Mouse (Mus musculus) gastrocnemius, adult 18-20 months (tissue): ENCODE data around the gene C130079G13Rik. TPM values are rescaled to one million over a fixed set of nuclear protein-coding genes. Genes with fewer than 3 reads are reported as not detected.
"Not testable (repeated sequence)": the region's sequence is repeated elsewhere in the genome, so short reads cannot be mapped to it uniquely, and the experiment has no call there.

Experiments used
- DNase-seq: peaks from one replicate; pipeline ENCODE4 v3.0.0; 2021; ENCODE audit warnings: low spot score
- long read RNA-seq, 2 experiments: library from polyadenylated mRNA; stranded (forward); transcript quantifications; one replicate each; pipeline ENCODE4 v2.0.0; 2021
- total RNA-seq, 2 experiments: library from RNA; stranded (reverse); gene quantifications; 2 replicates each; pipeline ENCODE4 v1.2.3; 2021

Gene C130079G13Rik
- not detected for total RNA-seq
- long read RNA-seq, experiment 1: 0 reads
- long read RNA-seq, experiment 2: 0 reads

GRCm38 (mm10) chr3:59924914-59925313 is at the start of gene C130079G13Rik:
Gene C130079G13Rik, plus strand, starts transcription at chr3:59925214.
- DNase-seq: no peak

GRCm38 (mm10) chr3:59877601-59878000 is 47.4 kb upstream of the C130079G13Rik start:
- not testable (repeated sequence) for DNase-seq

- DNase-seq: not testable (repeated sequence)
These were observed 45.0 kb upstream of the C130079G13Rik start for GRCm38 (mm10) chr3:59879801-59880554.

- DNase-seq: peak; percentile 3
These were observed 31.7 kb upstream of the C130079G13Rik start for GRCm38 (mm10) chr3:59893276-59893675.

GRCm38 (mm10) chr3:59934621-59935020 is 9.6 kb downstream of the C130079G13Rik start:
- DNase-seq: no peak

- no peak for DNase-seq
These were observed 22.4 kb downstream of the C130079G13Rik start for GRCm38 (mm10) chr3:59947294-59947950.

GRCm38 (mm10) chr3:59970891-59971290 is 45.9 kb downstream of the C130079G13Rik start:
- no peak for DNase-seq

GRCm38 (mm10) chr3:59974591-59974990 is 49.6 kb downstream of the C130079G13Rik start:
- no peak for DNase-seq

Other genes with a start within 250 kb of the C130079G13Rik start
- not detected for gene Gm5538, start 195.4 kb upstream of the C130079G13Rik start, total RNA-seq
- not detected for gene Gm8298, start 64.2 kb upstream of the C130079G13Rik start, total RNA-seq
- not detected for gene Aadacl2, start 81.5 kb downstream of the C130079G13Rik start, total RNA-seq
- gene Aadac, start 100.5 kb downstream of the C130079G13Rik start, total RNA-seq: under 1 TPM in 1 of 2 experiments, not detected in 1; 0.24 TPM
- gene Sucnr1, start 156.7 kb downstream of the C130079G13Rik start, total RNA-seq: under 1 TPM in 1 of 2 experiments, not detected in 1; 0.33 TPM